Mouse (Mus musculus) megakaryocyte, adult 5-6 weeks (primary cell): ENCODE measurements around the gene Mpdz. TPM values are rescaled to one million over a fixed set of nuclear protein-coding genes. Genes with fewer than 3 reads are reported as not detected.

Experiments used
- ATAC-seq: 2 replicates; pipeline ENCODE4 v1.8.0; 2016; ENCODE audit warnings: mild to moderate bottlenecking, inconsistent platforms; ENCODE audit not compliant: poor library complexity, severe bottlenecking
- total RNA-seq, 2 experiments: library from RNA; stranded (forward) in 1 of 2; stranded (reverse) in 1 of 2; fragments of 153-499, 151-499 nt in 1 of 2; fragments of 221-1000, 200-1000 nt in 1 of 2; gene quantifications; 2 replicates each; pipeline versions ENCODE4 v1.2.3 to v1.2.4; 2015 to 2017

The Mpdz gene
- total RNA-seq, 2 experiments from 2014 or later, result 0.16 to 0.29 TPM

DNA sequence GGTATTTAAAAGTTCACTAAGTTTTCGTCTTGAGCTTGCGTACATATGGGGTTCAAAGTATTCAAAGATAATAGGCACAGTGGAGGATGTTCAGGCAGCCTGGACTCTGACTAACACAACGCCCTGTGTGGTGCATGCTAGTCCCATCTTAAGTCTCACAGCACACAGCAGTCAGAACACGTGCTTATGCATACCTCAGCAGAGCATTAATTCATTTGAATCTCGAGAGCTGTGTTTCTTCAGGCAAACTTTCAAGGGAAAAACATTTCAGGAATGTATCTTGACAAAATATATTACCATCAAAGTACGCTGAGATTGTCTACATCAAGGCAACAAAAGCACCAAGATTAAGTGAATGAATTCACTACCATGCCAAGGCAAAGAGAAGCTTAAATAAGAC lies 45.7 kb downstream of the Mpdz start:
- no peak for ATAC-seq

GRCm38 (mm10) chr4:81392869-81393268 lies 49.7 kb downstream of the Mpdz start:
- no peak for ATAC-seq

- no peak for ATAC-seq
These were observed 53.4 kb downstream of the Mpdz start for GRCm38 (mm10) chr4:81389263-81389662.

GRCm38 (mm10) chr4:81387644-81388043 lies 55.0 kb downstream of the Mpdz start:
- ATAC-seq, result no peak

DNA sequence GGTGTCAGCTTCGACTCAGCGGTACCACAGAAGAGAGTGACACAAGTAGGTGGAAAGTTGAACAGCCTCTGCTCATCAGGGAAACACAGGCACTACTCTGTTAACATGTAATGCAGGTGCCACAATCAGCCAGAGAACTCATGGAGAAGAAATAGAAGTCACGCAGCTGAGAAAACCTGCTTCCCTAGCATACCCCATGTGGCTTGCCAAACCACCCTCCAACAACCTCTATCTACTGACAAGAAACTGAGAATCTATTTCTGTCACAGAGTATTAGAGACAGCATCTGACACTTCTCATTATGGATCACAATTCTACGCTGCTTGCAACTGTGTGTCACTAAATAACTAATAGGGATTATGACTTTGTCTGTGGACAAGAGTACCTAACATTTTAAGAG lies 70.3 kb downstream of the Mpdz start:
- no peak for ATAC-seq

GRCm38 (mm10) chr4:81351368-81351767 lies 91.2 kb downstream of the Mpdz start:
- ATAC-seq, result no peak

DNA sequence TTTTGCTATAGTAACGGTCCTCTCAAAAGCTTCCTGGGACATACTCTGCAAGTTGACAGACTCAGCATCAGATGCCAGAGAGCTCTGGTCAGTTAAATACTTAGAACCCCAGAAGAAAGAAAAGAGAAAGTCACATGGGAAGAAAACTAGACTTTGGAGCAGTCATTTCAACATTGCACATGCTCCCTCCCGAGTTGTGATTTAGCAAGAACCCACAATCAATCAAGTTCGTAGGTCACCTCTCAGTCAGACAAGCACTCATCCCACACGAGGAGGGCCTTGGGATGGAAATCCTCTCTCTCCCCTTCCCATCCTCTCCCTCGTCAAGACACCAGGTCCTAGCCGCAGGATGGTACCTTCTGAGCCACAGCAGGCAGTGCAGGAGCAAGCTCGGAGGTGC lies 94.0 kb downstream of the Mpdz start:
- ATAC-seq, result no peak

- ATAC-seq, result no peak
These were observed 97.5 kb downstream of the Mpdz start for GRCm38 (mm10) chr4:81345141-81345540.

GRCm38 (mm10) chr4:81333628-81333991 lies 109.0 kb downstream of the Mpdz start:
- ATAC-seq, result no peak

- no peak for ATAC-seq
These were observed 109.6 kb downstream of the Mpdz start for GRCm38 (mm10) chr4:81332901-81333627.

GRCm38 (mm10) chr4:81332439-81332841 lies 110.2 kb downstream of the Mpdz start:
- no peak for ATAC-seq

DNA sequence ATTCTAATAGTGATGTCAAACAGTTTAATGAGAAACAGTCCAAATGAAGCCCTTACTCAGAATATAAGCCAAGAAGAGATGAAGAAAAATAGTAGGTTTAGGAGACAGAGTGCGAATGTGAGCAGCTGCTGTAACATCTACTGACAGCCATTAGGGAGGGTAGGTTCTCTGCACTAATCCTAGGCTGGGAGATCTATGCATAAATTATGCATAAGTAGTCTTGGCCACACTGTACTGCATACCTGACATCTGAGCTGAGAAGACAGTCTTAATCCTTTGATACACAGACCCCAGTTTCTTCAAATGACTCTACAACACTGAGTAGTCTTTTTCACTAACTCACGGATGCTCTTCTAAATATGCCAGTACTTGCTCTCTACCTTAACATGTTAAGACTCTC lies 114.9 kb downstream of the Mpdz start:
- ATAC-seq, result no peak

DNA sequence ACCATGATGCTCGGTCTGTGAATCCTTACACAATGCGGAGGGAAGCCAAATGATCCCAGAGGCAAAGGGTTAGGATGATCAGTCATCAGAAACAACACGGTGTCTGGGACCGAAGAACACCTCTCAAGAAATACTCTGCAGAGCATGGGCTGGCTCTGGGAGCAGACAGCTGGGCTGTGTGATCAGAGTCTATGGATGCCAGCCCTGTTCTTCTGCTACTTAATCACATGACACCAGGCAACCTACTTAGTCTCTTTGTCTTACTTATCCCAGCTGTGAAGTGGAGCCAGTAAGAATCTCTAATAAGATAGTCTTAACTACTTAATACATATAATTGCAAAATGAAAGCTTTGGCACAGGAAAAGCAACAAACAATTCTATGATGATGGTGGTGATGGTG lies 118.8 kb downstream of the Mpdz start:
- no peak for ATAC-seq

- no peak for ATAC-seq
These were observed 120.4 kb downstream of the Mpdz start for GRCm38 (mm10) chr4:81322232-81322631.

DNA sequence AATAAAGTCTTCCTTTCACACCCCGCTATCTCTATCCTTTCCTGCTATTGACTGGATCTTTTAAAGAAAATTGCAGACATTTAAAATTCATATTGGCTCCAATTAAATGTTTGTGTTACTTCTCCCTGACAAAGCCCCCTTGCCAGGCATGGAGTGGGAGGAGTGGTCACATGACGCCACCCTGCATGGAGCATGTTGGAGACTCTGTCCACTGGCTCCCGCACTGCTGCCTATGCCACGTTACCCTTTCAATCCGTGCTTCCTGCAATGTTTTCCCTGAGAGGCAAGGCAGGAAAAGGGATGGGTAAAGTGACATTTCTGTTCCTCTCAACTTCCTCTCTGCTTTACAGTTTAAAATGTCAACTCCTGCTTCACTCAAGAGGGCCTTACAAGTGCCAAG lies 128.0 kb downstream of the Mpdz start:
- no peak for ATAC-seq

DNA sequence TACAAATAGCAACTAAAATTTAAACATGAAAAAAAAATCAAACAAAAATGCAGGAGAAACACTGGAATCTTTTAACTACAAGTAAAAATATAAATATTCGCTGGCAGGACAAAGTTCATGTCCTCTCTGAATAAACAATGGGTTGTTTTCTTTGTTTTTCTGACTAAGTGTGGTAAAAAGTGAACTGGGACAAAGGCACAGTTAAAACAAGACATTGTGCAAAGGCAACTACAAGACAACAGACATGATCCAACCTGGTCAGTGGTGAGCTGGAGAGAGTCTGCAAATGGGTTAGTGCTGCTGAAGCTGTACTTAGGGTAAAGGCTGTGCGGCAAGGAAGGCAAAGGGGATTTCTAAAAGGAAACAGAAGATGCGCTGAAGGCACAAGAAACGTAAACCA lies 129.4 kb downstream of the Mpdz start:
- no peak for ATAC-seq

DNA sequence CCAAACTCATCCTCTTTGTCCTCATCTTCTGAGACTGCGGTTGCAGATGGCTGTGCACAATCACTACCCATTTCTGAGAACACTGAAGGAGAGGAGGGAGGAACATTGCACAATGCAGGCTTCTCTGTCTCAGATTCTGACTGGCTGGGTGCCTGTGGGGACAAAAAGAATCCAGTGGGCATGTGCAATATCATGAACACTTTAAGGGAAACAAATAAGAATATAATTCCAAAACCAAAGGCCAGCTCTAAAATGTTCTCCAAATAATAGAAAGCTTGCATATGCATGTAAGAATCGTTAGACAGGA lies 132.5 kb downstream of the Mpdz start:
- no peak for ATAC-seq

- ATAC-seq, result no peak
These were observed 133.0 kb downstream of the Mpdz start for GRCm38 (mm10) chr4:81309473-81310167.

DNA sequence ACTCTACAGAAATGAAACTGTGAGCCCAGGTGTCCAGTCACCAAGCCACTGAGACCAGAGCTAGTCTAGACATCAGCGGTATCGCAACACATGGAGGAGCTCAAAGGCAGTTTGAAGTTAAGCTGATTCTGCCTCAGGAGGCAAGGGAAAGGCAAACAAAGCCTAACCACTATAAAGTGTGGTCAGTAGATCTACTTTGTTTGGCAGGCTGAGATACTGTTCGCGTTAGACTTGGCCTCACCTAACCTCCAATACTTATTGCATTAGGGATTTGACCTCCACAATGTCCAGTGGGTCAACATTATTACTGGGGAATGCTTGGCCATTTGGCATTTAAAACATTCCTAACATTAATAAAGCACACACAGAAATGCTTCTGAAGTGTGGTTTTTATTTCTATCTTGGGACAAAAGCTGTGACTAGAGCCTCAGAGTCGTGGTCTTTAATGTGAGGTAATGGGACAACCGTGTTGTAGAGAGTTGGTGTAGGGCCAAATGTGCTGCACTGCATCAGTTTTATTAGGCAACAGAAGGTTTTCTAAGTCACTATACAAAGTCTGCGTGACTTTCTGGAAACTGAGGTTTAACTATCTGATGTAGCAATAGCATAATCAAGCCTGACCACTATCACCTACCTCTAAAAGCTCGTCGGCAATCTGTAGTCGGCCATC lies 134.9 kb downstream of the Mpdz start:
- ATAC-seq, result no peak

DNA sequence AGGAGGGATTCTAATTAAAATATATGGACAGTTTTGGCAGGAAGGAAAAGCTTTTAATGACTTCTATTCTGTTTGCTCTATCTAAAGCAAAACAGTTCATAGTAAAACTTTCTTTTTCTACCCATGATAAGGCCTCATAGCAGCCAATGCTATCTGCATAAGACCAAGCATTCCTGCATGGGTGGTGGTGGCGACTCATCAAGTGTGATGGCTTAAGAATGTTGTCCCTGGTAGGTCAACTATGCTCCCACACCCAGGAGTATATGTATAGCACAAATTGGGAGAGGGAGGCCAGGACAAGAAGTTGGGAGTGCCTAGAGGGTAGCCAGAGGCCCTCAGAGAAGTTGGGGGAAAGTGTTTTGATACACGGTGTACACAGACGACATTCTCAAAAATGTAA lies 140.6 kb downstream of the Mpdz start:
- ATAC-seq, result no peak

DNA sequence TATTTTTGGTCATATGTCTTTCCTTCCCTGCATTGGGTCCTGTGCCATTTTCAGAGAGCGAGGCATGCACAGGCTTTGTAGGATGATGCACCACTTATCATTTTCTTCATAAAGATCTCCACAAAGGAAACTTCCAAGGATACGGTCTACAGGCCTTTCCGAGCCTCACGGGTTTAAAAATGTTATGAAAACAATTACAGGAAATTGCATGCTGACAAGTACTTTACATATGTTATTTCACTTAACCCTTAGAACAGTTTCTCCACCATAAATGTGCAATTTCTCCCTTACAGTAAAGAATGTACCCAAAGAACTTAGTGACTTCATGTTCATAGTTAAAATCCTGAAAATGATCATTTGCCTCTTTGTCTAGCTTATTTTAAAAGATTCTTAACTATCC lies 144.2 kb downstream of the Mpdz start:
- no peak for ATAC-seq

DNA sequence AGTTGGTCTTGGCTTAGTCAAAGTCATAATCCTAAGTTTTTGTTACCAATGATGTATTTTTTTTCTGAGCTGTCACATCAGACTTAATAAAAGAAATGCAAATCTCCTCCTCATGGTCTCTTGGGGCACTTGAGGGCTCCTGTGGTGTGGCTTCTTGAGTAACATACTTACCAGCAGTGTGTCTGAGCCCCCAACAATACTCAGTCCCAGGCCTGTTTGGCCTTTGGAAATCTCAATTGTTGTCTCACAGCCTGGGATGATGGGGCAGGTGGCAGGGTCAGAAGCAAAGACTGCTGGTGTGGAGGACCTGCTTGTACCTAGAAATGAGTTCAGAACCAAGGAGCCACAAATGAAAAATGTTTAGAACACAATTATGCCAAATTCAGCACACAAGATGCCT lies 149.3 kb downstream of the Mpdz start:
- ATAC-seq, result no peak
